In genomic region chr11:74379166-74379873, GRCm38 (mm10) we compare ENCODE assay signal across 37 mouse cellular contexts. TPM values are rescaled to one million over a fixed set of nuclear protein-coding genes. Genes with fewer than 3 reads are reported as not detected.
DNase-seq lines count a peak whose midpoint lies in the region; ATAC-seq and TF ChIP-seq lines count a peak whose summit lies in the region.
"Had no signal": no experiment of that assay in that cellular context is flagged by ENCODE, and none has a peak within 500 bp of the region (broad histone marks: within the 10 kb centered on the region; RNA-seq: fewer than 3 reads in every experiment).

No protein-coding gene starts in this region.

- no peak overlapping the region for H3K9ac ChIP-seq in lung, embryonic 14.5 days
- H3K9ac ChIP-seq in lung, postnatal 0 days (replicated peaks; ENCODE audit: low read depth) = no peak overlapping the region
- H3K9ac ChIP-seq in intestine, embryonic 15.5 days = no peak overlapping the region
- H3K9ac ChIP-seq: embryonic facial prominence, embryonic 12.5 days; heart, embryonic 13.5 days; hindbrain, embryonic 12.5 days; limb, embryonic 12.5 days had no signal

- H3K4me2 ChIP-seq in lung, embryonic 14.5 days = no peak overlapping the region
- no peak overlapping the region for H3K4me2 ChIP-seq in lung, postnatal 0 days (replicated peaks; ENCODE audit: low read depth, low read length)
- H3K4me2 ChIP-seq in intestine, embryonic 15.5 days (replicated peaks) = no peak overlapping the region
- H3K4me2 ChIP-seq: embryonic facial prominence, embryonic 12.5 days; heart, embryonic 13.5 days; hindbrain, embryonic 12.5 days; limb, embryonic 12.5 days had no signal

- no peak overlapping the region for H3K4me3 ChIP-seq in lung, embryonic 14.5 days (ENCODE audit: low read depth, low read length)
- no peak overlapping the region for H3K4me3 ChIP-seq in lung, postnatal 0 days (ENCODE audit: low read depth, low read length)
- no peak overlapping the region for H3K4me3 ChIP-seq in intestine, embryonic 15.5 days (replicated peaks)
- H3K4me3 ChIP-seq: embryonic facial prominence, embryonic 12.5 days; gastrocnemius, adult 2 months; heart, adult 2 months; heart, embryonic 13.5 days; hindbrain, embryonic 12.5 days; left cerebral cortex, adult 2 months; limb, embryonic 12.5 days had no signal

- H3K27me3 ChIP-seq in lung, embryonic 14.5 days (ENCODE audit: insufficient read depth, low read length) = no peaks in the 10 kb centered on the region
- H3K27me3 ChIP-seq in lung, postnatal 0 days (replicated peaks; ENCODE audit: insufficient read depth, low read length) = no peaks in the 10 kb centered on the region
- H3K27me3 ChIP-seq in intestine, embryonic 15.5 days (replicated peaks) = no peaks in the 10 kb centered on the region
- H3K27me3 ChIP-seq: embryonic facial prominence, embryonic 12.5 days; hindbrain, embryonic 12.5 days had no signal

- TF ChIP-seq CTCF in lung, embryonic 14.5 days (IDR thresholded peaks at IDR 0.05; ENCODE audit: low read depth) = no peak
- no peak for TF ChIP-seq CTCF in lung, postnatal 0 days (IDR thresholded peaks at IDR 0.05)

- no peaks in the 10 kb centered on the region for H3K36me3 ChIP-seq in lung, embryonic 14.5 days (ENCODE audit: insufficient read depth)
- no peaks in the 10 kb centered on the region for H3K36me3 ChIP-seq in lung, postnatal 0 days (ENCODE audit: insufficient read depth, low read length)
- no peaks in the 10 kb centered on the region for H3K36me3 ChIP-seq in intestine, embryonic 15.5 days
- H3K36me3 ChIP-seq: embryonic facial prominence, embryonic 12.5 days; heart, embryonic 13.5 days; hindbrain, embryonic 12.5 days; limb, embryonic 12.5 days had no signal

- 46% methylated on average over 4 of the region's 4 CpGs for WGBS in lung, embryonic 14.5 days
- WGBS in lung, postnatal 0 days = 34% methylated on average over 4 of the region's 4 CpGs
- 41% methylated on average over 4 of the region's 4 CpGs for WGBS in intestine, embryonic 15.5 days

- intact Hi-C loops in heart, postnatal 10 days (cut with DNase I) = loop anchor here (10.0 kb wide), 1 partner anchor 1095 kb away; no protein-coding TSS in a partner anchor

- H3K9me3 ChIP-seq in lung, embryonic 14.5 days (ENCODE audit: low read depth, low read length) = no peaks in the 10 kb centered on the region
- H3K9me3 ChIP-seq in lung, postnatal 0 days (ENCODE audit: low read length) = no peaks in the 10 kb centered on the region
- no peaks in the 10 kb centered on the region for H3K9me3 ChIP-seq in intestine, embryonic 15.5 days
- H3K9me3 ChIP-seq: embryonic facial prominence, embryonic 12.5 days; heart, embryonic 13.5 days; hindbrain, embryonic 12.5 days; limb, embryonic 12.5 days had no signal

- ATAC-seq in lung, embryonic 14.5 days (ENCODE audit: insufficient read depth) = no peak
- ATAC-seq in lung, postnatal 0 days = no peak
- peak; percentile 65 for ATAC-seq in intestine, embryonic 15.5 days
- ATAC-seq: forebrain, embryonic 14.5 days had no signal

- H3K4me1 ChIP-seq in lung, embryonic 14.5 days (ENCODE audit: insufficient read depth) = no peaks in the 10 kb centered on the region
- no peaks in the 10 kb centered on the region for H3K4me1 ChIP-seq in lung, postnatal 0 days (ENCODE audit: insufficient read depth, low read depth, low read length)
- 0 out of 2 replicates have a peak, but pooled peaks cover 2% of the 10 kb centered on the region for H3K4me1 ChIP-seq in intestine, embryonic 15.5 days (replicated peaks)
- H3K4me1 ChIP-seq: embryonic facial prominence, embryonic 12.5 days; hindbrain, embryonic 12.5 days had no signal

- no peak for TF ChIP-seq EP300 in lung, postnatal 0 days (IDR thresholded peaks at IDR 0.05)

- H3K27ac ChIP-seq in lung, embryonic 14.5 days (ENCODE audit: low read depth) = no peak overlapping the region
- no peak overlapping the region for H3K27ac ChIP-seq in lung, postnatal 0 days (ENCODE audit: low read length)
- H3K27ac ChIP-seq in intestine, embryonic 15.5 days = 0 out of 2 replicates have a peak overlapping the region, but pooled peaks have one; percentile 9
- H3K27ac ChIP-seq: embryonic facial prominence, embryonic 12.5 days; gastrocnemius, adult 2 months; heart, adult 2 months; heart, embryonic 13.5 days; hindbrain, embryonic 12.5 days; kidney, postnatal 0 days; left cerebral cortex, adult 2 months; limb, embryonic 12.5 days; macrophage had no signal

- DNase-seq in heart, adult 11 months = peak; percentile 59
- no peak for DNase-seq in heart, postnatal 10 days
- peak; percentile 6 for DNase-seq in lung, embryonic 14.5 days
- no peak for DNase-seq in lung, postnatal 0 days (ENCODE audit: low spot score)
- no peak for DNase-seq in thymus, adult 18-20 months
- no peak for DNase-seq in layer of hippocampus, postnatal 36 days
- DNase-seq: B cell, adult 2 months; cerebellum, adult 11-12 months; cerebellum, adult 9-11 months; embryo, embryonic 11 days; gastrocnemius, adult 2 months; gastrocnemius, postnatal 36 days; heart, adult 2 months; heart, postnatal 14 days; kidney, adult 2 months; layer of hippocampus, adult 9-11 months; lung, postnatal 10 days; midbrain, embryonic 14.5 days; thymus, postnatal 4 days had no signal

RNA-seq across cellular contexts. Expression of gene Olfr412, which starts 17.5 kb away (rescaled TPM):
- not detected for total RNA-seq in heart, postnatal 10 days (2021)
- not detected in 2 replicates for polyA plus RNA-seq in lung, embryonic 14.5 days (2014; fragmentation: Nextera tagmentation; extraction: Ambion mirVana)
- not detected in 2 replicates for polyA plus RNA-seq in lung, postnatal 0 days (2015; fragmentation: Nextera tagmentation; extraction: Ambion mirVana)
- not detected in 2 replicates for polyA plus RNA-seq in intestine, embryonic 15.5 days (2015; fragmentation: Nextera tagmentation; extraction: Ambion mirVana)
- not detected for total RNA-seq in layer of hippocampus, postnatal 36 days (2021)
- total RNA-seq: gastrocnemius, adult 2 months; gastrocnemius, postnatal 36 days; heart, adult 2 months; heart, postnatal 14 days; left cerebral cortex, adult 2 months; left cerebral cortex, postnatal 25 days; liver, adult 2 months; megakaryocyte-erythroid progenitor cell, adult 5-6 weeks; monocyte, adult 5-6 weeks had no signal
- polyA plus RNA-seq: embryonic facial prominence, embryonic 12.5 days; forebrain, embryonic 14.5 days; frontal cortex, adult 2 months; heart, adult 2 months; heart, embryonic 13.5 days; hindbrain, embryonic 12.5 days; kidney, adult 2 months; kidney, postnatal 0 days; large intestine, adult 2 months; limb, embryonic 12.5 days; liver, adult 2 months; liver, embryonic 16.5 days; macrophage; midbrain, embryonic 14.5 days; neural tube, embryonic 14.5 days; thymus, postnatal 0 days had no signal

RNA-seq across cellular contexts. Expression of gene Olfr411, which starts 26.9 kb away (rescaled TPM):
- not detected for total RNA-seq in heart, postnatal 10 days (2021)
- polyA plus RNA-seq in lung, embryonic 14.5 days (2014; fragmentation: Nextera tagmentation; extraction: Ambion mirVana) = not detected in 2 replicates
- polyA plus RNA-seq in lung, postnatal 0 days (2015; fragmentation: Nextera tagmentation; extraction: Ambion mirVana) = not detected in 2 replicates
- polyA plus RNA-seq in intestine, embryonic 15.5 days (2015; fragmentation: Nextera tagmentation; extraction: Ambion mirVana) = not detected in 2 replicates
- total RNA-seq in layer of hippocampus, postnatal 36 days (2021) = not detected
- total RNA-seq: gastrocnemius, adult 2 months; gastrocnemius, postnatal 36 days; heart, adult 2 months; heart, postnatal 14 days; left cerebral cortex, adult 2 months; left cerebral cortex, postnatal 25 days; liver, adult 2 months; megakaryocyte-erythroid progenitor cell, adult 5-6 weeks; monocyte, adult 5-6 weeks had no signal
- polyA plus RNA-seq: embryonic facial prominence, embryonic 12.5 days; forebrain, embryonic 14.5 days; frontal cortex, adult 2 months; heart, adult 2 months; heart, embryonic 13.5 days; hindbrain, embryonic 12.5 days; kidney, adult 2 months; kidney, postnatal 0 days; large intestine, adult 2 months; limb, embryonic 12.5 days; liver, adult 2 months; liver, embryonic 16.5 days; macrophage; midbrain, embryonic 14.5 days; neural tube, embryonic 14.5 days; thymus, postnatal 0 days had no signal

RNA-seq across cellular contexts. Expression of gene Olfr410, which starts 41.5 kb away (rescaled TPM):
- not detected for total RNA-seq in heart, postnatal 10 days (2021)
- not detected in 2 replicates for polyA plus RNA-seq in lung, embryonic 14.5 days (2014; fragmentation: Nextera tagmentation; extraction: Ambion mirVana)
- not detected in 2 replicates for polyA plus RNA-seq in lung, postnatal 0 days (2015; fragmentation: Nextera tagmentation; extraction: Ambion mirVana)
- polyA plus RNA-seq in intestine, embryonic 15.5 days (2015; fragmentation: Nextera tagmentation; extraction: Ambion mirVana) = not detected in 2 replicates
- not detected for total RNA-seq in layer of hippocampus, postnatal 36 days (2021)
- total RNA-seq: gastrocnemius, adult 2 months; gastrocnemius, postnatal 36 days; heart, adult 2 months; heart, postnatal 14 days; left cerebral cortex, adult 2 months; left cerebral cortex, postnatal 25 days; liver, adult 2 months; megakaryocyte-erythroid progenitor cell, adult 5-6 weeks; monocyte, adult 5-6 weeks had no signal
- polyA plus RNA-seq: forebrain, embryonic 14.5 days; frontal cortex, adult 2 months; heart, adult 2 months; heart, embryonic 13.5 days; hindbrain, embryonic 12.5 days; kidney, adult 2 months; kidney, postnatal 0 days; large intestine, adult 2 months; limb, embryonic 12.5 days; liver, adult 2 months; liver, embryonic 16.5 days; macrophage; midbrain, embryonic 14.5 days; neural tube, embryonic 14.5 days; thymus, postnatal 0 days had no signal

Comparison
In these comparisons a context has a peak if more than half of its experiments do, and no peak if none do; other contexts are left out.
1. DNase-seq: peak in heart, adult 11 months (single experiment) and lung, embryonic 14.5 days (single experiment); none in heart, postnatal 10 days (0 of 2), lung, postnatal 0 days (single experiment), thymus, adult 18-20 months (0 of 2) and layer of hippocampus, postnatal 36 days (0 of 2).